ENCODE assay signal across 8 mouse cellular contexts in genomic region chr11:53849588-53850320, GRCm38 (mm10). TPM values are rescaled to one million over a fixed set of nuclear protein-coding genes. Genes with fewer than 3 reads are reported as not detected.
DNase-seq lines count a peak whose midpoint lies in the region; ATAC-seq and TF ChIP-seq lines count a peak whose summit lies in the region.

No protein-coding gene starts in this region.

- H3K36me3 ChIP-seq in CH12.LX (replicated peaks in 1 of 2; ENCODE audit: control insufficient read depth in 1 of 2, insufficient read depth in 1 of 2, low read length in 1 of 2), result no peaks in the 10 kb centered on the region
- H3K36me3 ChIP-seq in heart, embryonic 13.5 days, result no peaks in the 10 kb centered on the region
- no peaks in the 10 kb centered on the region for H3K36me3 ChIP-seq in neural tube, embryonic 15.5 days

- TF ChIP-seq CTCF in CH12.LX (conservative IDR thresholded peaks at IDR 0.05 in 1 of 2, IDR thresholded peaks at IDR 0.05 in 1 of 2; ENCODE audit: low read depth in 2 of 2, low read length in 2 of 2), result peak; percentile 78 to 99

- H3K4me2 ChIP-seq in CH12.LX (ENCODE audit: insufficient read depth, low read depth, poor library complexity, severe bottlenecking), result peak overlapping the region; percentile 29; the same call in 1 of the 2 replicates
- peak overlapping the region; percentile 12; the same call in 1 of the 2 replicates for H3K4me2 ChIP-seq in heart, embryonic 13.5 days
- peak overlapping the region; percentile 31; the same call in 1 of the 2 replicates for H3K4me2 ChIP-seq in neural tube, embryonic 15.5 days

- no peak for TF ChIP-seq EP300 in CH12.LX (IDR thresholded peaks at IDR 0.05; ENCODE audit: low read length)

- H3K27ac ChIP-seq in CH12.LX (ENCODE audit: insufficient read depth, low read depth), result no peak overlapping the region
- H3K27ac ChIP-seq in heart, embryonic 13.5 days (replicated peaks), result no peak overlapping the region
- no peak overlapping the region for H3K27ac ChIP-seq in neural tube, embryonic 15.5 days (replicated peaks)

- 29% methylated on average over 9 of the region's 9 CpGs for WGBS in heart, embryonic 13.5 days
- 31% methylated on average over 9 of the region's 9 CpGs for WGBS in neural tube, embryonic 15.5 days

- H3K4me3 ChIP-seq in CH12.LX (replicated peaks in 1 of 3; ENCODE audit: low read depth in 2 of 3, low read length in 2 of 3, poor library complexity in 1 of 3), result peak overlapping the region in 1 of 3 experiments; percentile 40
- 0 out of 2 replicates have a peak overlapping the region, but pooled peaks have one; percentile 2 for H3K4me3 ChIP-seq in heart, embryonic 13.5 days
- H3K4me3 ChIP-seq in neural tube, embryonic 15.5 days (replicated peaks), result no peak overlapping the region

- in situ Hi-C loops in CH12.LX (cut with MboI; ENCODE audit: low pct_ligation_motif_present, low pct_unique_long_range_greater_than_20kb, low sequenced_read_pairs), result loop anchor here (10.0 kb wide), 1 partner anchor 385 kb away; no protein-coding TSS in a partner anchor

- dilution Hi-C loops in CH12.LX (cut with MboI; ENCODE audit: extremely low pct_ligation_motif_present, extremely low pct_unique_long_range_greater_than_20kb, low sequenced_read_pairs), result no loop called here

- H3K4me1 ChIP-seq in CH12.LX (ENCODE audit: control insufficient read depth in 1 of 2, insufficient read depth in 2 of 2), result peaks cover 9 to 29% of the 10 kb centered on the region in 2 experiments
- H3K4me1 ChIP-seq in heart, embryonic 13.5 days, result peaks cover 18% of the 10 kb centered on the region
- H3K4me1 ChIP-seq in neural tube, embryonic 15.5 days, result peaks cover 6% of the 10 kb centered on the region

- 0 out of 2 replicates have a peak overlapping the region, but pooled peaks have one; percentile 16 for H3K9ac ChIP-seq in CH12.LX (ENCODE audit: insufficient read depth, low read depth)
- H3K9ac ChIP-seq in heart, embryonic 13.5 days, result no peak overlapping the region
- no peak overlapping the region for H3K9ac ChIP-seq in neural tube, embryonic 15.5 days (replicated peaks)

- H3K79me2 ChIP-seq in CH12.LX (replicated peaks; ENCODE audit: control insufficient read depth, extremely low read depth, insufficient read depth, poor library complexity, severe bottlenecking), result no peaks in the 10 kb centered on the region

- no peaks in the 10 kb centered on the region for H3K27me3 ChIP-seq in CH12.LX (replicated peaks)
- no peaks in the 10 kb centered on the region for H3K27me3 ChIP-seq in heart, embryonic 13.5 days (replicated peaks)
- no peaks in the 10 kb centered on the region for H3K27me3 ChIP-seq in neural tube, embryonic 15.5 days (replicated peaks)

- peak; percentile 84 for DNase-seq in CH12.LX (ENCODE audit: extremely low read depth)
- peak; percentile 26 for DNase-seq in brain, embryonic 18.5 days (ENCODE audit: low read depth, low spot score)
- peak; percentile 89 for DNase-seq in kidney, postnatal 10 days
- peak; percentile 83 to 87 for DNase-seq in lung, adult 18-20 months
- peak; percentile 85 for DNase-seq in testis, postnatal 10 days (ENCODE audit: low spot score)

- TF ChIP-seq POLR2A in CH12.LX (IDR thresholded peaks at IDR 0.05; ENCODE audit: low read depth, low read length), result peak; percentile 37; the same call in 1 of the 2 replicates

- ATAC-seq in erythroid progenitor cell, adult 5-6 weeks (replicated peaks; ENCODE audit: low FRiP score, poor library complexity, severe bottlenecking), result peak; percentile 67; the same call in 1 of the 2 replicates
- no peak for ATAC-seq in heart, embryonic 13.5 days (ENCODE audit: extremely low read depth, insufficient number of reproducible peaks, low FRiP score, low TSS enrichment)
- no peak for ATAC-seq in neural tube, embryonic 15.5 days (ENCODE audit: low FRiP score)

- peak; percentile 97 for TF ChIP-seq RAD21 in CH12.LX (IDR thresholded peaks at IDR 0.05; ENCODE audit: low read depth, low read length)

- H3K9me3 ChIP-seq in CH12.LX (replicated peaks; ENCODE audit: low read length), result no peaks in the 10 kb centered on the region
- no peaks in the 10 kb centered on the region for H3K9me3 ChIP-seq in heart, embryonic 13.5 days
- H3K9me3 ChIP-seq in neural tube, embryonic 15.5 days (replicated peaks), result no peaks in the 10 kb centered on the region

TF ChIP-seq in CH12.LX, 34 proteins besides CTCF, POLR2A, EP300 and RAD21:
- TF ChIP-seq IRF4 (IDR thresholded peaks at IDR 0.05; ENCODE audit: low read depth, low read length) (peak; percentile 60; the same call in 1 of the 2 replicates), MAZ (IDR thresholded peaks at IDR 0.05; ENCODE audit: low read depth, low read length) (no peak), ZC3H11A (IDR thresholded peaks at IDR 0.05; ENCODE audit: low read depth, low read length) (peak; percentile 98), MAFK (IDR thresholded peaks at IDR 0.05; ENCODE audit: insufficient replicate concordance, low read length) (no peak), TBP (conservative IDR thresholded peaks at IDR 0.05; ENCODE audit: low read depth, low read length) (0 out of 2 replicates have a peak, but pooled peaks have one; percentile 8), SMC3 (IDR thresholded peaks at IDR 0.05; ENCODE audit: low read depth, low read length) (peak; percentile 99)

RNA-seq across cellular contexts. Expression of gene Gm12216, which starts 9.3 kb away (rescaled TPM):
- 0.88 and 2.7 TPM in 2 replicates for total RNA-seq in CH12.LX (2012; rRNA removed)
- 0.73 and 0.77 TPM in 2 replicates for total RNA-seq in CH12.LX (2014; rRNA removed)
- polyA plus RNA-seq in CH12.LX (2012; ENCODE audit: insufficient read length, low read depth), result 0.56 and 1.1 TPM in 2 replicates
- total RNA-seq in erythroid progenitor cell, adult 5-6 weeks (2015; ENCODE audit: low replicate concordance), result not detected in 2 replicates
- 0.51 TPM in 1 of 2 replicates, not detected in the other for total RNA-seq in erythroid progenitor cell, adult 5-6 weeks (2017; ENCODE audit: low replicate concordance)
- polyA plus RNA-seq in heart, embryonic 13.5 days (2015; fragmentation: Nextera tagmentation; extraction: Ambion mirVana), result 0.22 and 0.25 TPM in 2 replicates
- 0.79 and 2.8 TPM in 2 replicates for polyA plus RNA-seq in neural tube, embryonic 15.5 days (2015; fragmentation: Nextera tagmentation; extraction: Ambion mirVana)

RNA-seq across cellular contexts. Expression of gene Slc22a5, which starts 41.7 kb away (rescaled TPM):
- total RNA-seq in CH12.LX (2012; rRNA removed) (5.3 and 6.7 TPM in 2 replicates), CH12.LX (2014; rRNA removed) (6.2 and 6.4 TPM in 2 replicates)
- polyA plus RNA-seq in CH12.LX (2012; ENCODE audit: insufficient read length, low read depth), result 5.6 and 7.1 TPM in 2 replicates
- total RNA-seq in erythroid progenitor cell, adult 5-6 weeks (2015; ENCODE audit: low replicate concordance), result 2.1 and 3.2 TPM in 2 replicates
- total RNA-seq in erythroid progenitor cell, adult 5-6 weeks (2017; ENCODE audit: low replicate concordance), result 3.2 and 3.7 TPM in 2 replicates
- polyA plus RNA-seq in heart, embryonic 13.5 days (2015; fragmentation: Nextera tagmentation; extraction: Ambion mirVana), result 6.4 and 8.7 TPM in 2 replicates
- polyA plus RNA-seq in neural tube, embryonic 15.5 days (2015; fragmentation: Nextera tagmentation; extraction: Ambion mirVana), result 8.6 and 10.6 TPM in 2 replicates

Comparison
In these comparisons a context has a peak if more than half of its experiments do, and no peak if none do; other contexts are left out.
1. DNase-seq: peak in every context shown above with its lines; median percentile 89 in kidney, postnatal 10 days; 85 in lung, adult 18-20 months; 85 in testis, postnatal 10 days; 84 in CH12.LX; 26 in brain, embryonic 18.5 days.